Mouse (Mus musculus) spleen, postnatal 0 days (tissue): ENCODE measurements around the gene Gm4565. TPM values are rescaled to one million over a fixed set of nuclear protein-coding genes. Genes with fewer than 3 reads are reported as not detected.

Experiments used
- polyA plus RNA-seq: library from polyadenylated mRNA; unstranded; fragments of >200 nt; fragmentation: Nextera tagmentation; extraction: Ambion mirVana; gene quantifications from 2 replicates; pipeline ENCODE4 v1.2.1, GENCODE M21; 2015

Gm4565 gene
- not detected in 2 replicates for polyA plus RNA-seq

GRCm38 (mm10) chr7:22588027-22588426, at the start of gene Gm4565:
Gene Gm4565 (minus strand): TSS chr7:22588127.

GRCm38 (mm10) chr7:22565243-22565642, 22.7 kb downstream of the Gm4565 start, which contains the start of gene Gm4201:
Gene Gm4201 (minus strand): TSS chr7:22565343.

GRCm38 (mm10) chr7:22534787-22535186, 53.1 kb downstream of the Gm4565 start, which contains the start of gene Gm8677:
Gene Gm8677 (minus strand): TSS chr7:22534887.

Other genes with a start within 250 kb of the Gm4565 start
- not detected in 2 replicates for gene Gm8660, start 217.1 kb downstream of the Gm4565 start, polyA plus RNA-seq
- not detected in 2 replicates for gene Vmn1r148, start 174.5 kb downstream of the Gm4565 start, polyA plus RNA-seq
- not detected in 2 replicates for gene Vmn1r149, start 149.9 kb downstream of the Gm4565 start, polyA plus RNA-seq
- gene Gm10665, start 124.1 kb downstream of the Gm4565 start, polyA plus RNA-seq = not detected in 2 replicates
- not detected in 2 replicates for gene Vmn1r151, start 88.4 kb downstream of the Gm4565 start, polyA plus RNA-seq
- not detected in 2 replicates for gene Vmn1r152, start 65.2 kb downstream of the Gm4565 start, polyA plus RNA-seq
- gene Gm8677, start 53.2 kb downstream of the Gm4565 start, polyA plus RNA-seq = not detected in 2 replicates
- gene Gm4201, start 22.8 kb downstream of the Gm4565 start, polyA plus RNA-seq = not detected in 2 replicates
- not detected in 2 replicates for gene Vmn1r155, start 69.9 kb upstream of the Gm4565 start, polyA plus RNA-seq
- gene Gm8693, start 104.2 kb upstream of the Gm4565 start, polyA plus RNA-seq = not detected in 2 replicates
- not detected in 2 replicates for gene Gm4567, start 131.6 kb upstream of the Gm4565 start, polyA plus RNA-seq
- gene Vmn1r157, start 173.6 kb upstream of the Gm4565 start, polyA plus RNA-seq = not detected in 2 replicates
- gene Vmn1r158, start 202.7 kb upstream of the Gm4565 start, polyA plus RNA-seq = not detected in 2 replicates